Mouse (Mus musculus): ENCODE data around the gene Git2. TPM values are rescaled to one million over a fixed set of nuclear protein-coding genes. Genes with fewer than 3 reads are reported as not detected.

Gene Git2
- total RNA-seq (2022) = 10 to 100 TPM; 12.7 to 19.4 (median 16.6) TPM

- no peak for DNase-seq (ENCODE audit: low spot score in 2 of 2)
These were observed at the start of gene Git2 for GRCm38 (mm10) chr5:114775056-114775979. Gene Git2 (minus strand): TSS chr5:114775517.

GRCm38 (mm10) chr5:114824197-114824596 is 48.9 kb upstream of the Git2 start:
- peak in 1 of 2 experiments; percentile 4 for DNase-seq (ENCODE audit: low spot score in 2 of 2)

- peak in 1 of 2 experiments; percentile 8 for DNase-seq (ENCODE audit: low spot score in 2 of 2)
These were observed 47.7 kb upstream of the Git2 start, which contains the start of gene 1500011B03Rik for GRCm38 (mm10) chr5:114822796-114823688. Gene 1500011B03Rik (minus strand): TSS chr5:114823468.

GRCm38 (mm10) chr5:114818124-114818523 is 42.8 kb upstream of the Git2 start:
- DNase-seq (ENCODE audit: low spot score in 2 of 2) = no peak

- DNase-seq (ENCODE audit: low spot score in 2 of 2) = no peak
These were observed 41.3 kb upstream of the Git2 start for GRCm38 (mm10) chr5:114816599-114816998.

GRCm38 (mm10) chr5:114813525-114814181 is 38.3 kb upstream of the Git2 start:
- peak; percentile 32 to 62 for DNase-seq (ENCODE audit: low spot score in 2 of 2)

GRCm38 (mm10) chr5:114809826-114810225 is 34.5 kb upstream of the Git2 start:
- DNase-seq (ENCODE audit: low spot score in 2 of 2) = no peak

GRCm38 (mm10) chr5:114809181-114809756 is 34.0 kb upstream of the Git2 start:
- DNase-seq (ENCODE audit: low spot score in 2 of 2) = no peak

- no peak for DNase-seq (ENCODE audit: low spot score in 2 of 2)
These were observed 33.1 kb upstream of the Git2 start for GRCm38 (mm10) chr5:114808385-114808784.

GRCm38 (mm10) chr5:114807893-114808292 is 32.6 kb upstream of the Git2 start:
- DNase-seq (ENCODE audit: low spot score in 2 of 2) = no peak

GRCm38 (mm10) chr5:114807468-114807867 is 32.2 kb upstream of the Git2 start:
- no peak for DNase-seq (ENCODE audit: low spot score in 2 of 2)

GRCm38 (mm10) chr5:114807063-114807462 is 31.7 kb upstream of the Git2 start:
- DNase-seq (ENCODE audit: low spot score in 2 of 2) = no peak

GRCm38 (mm10) chr5:114806636-114807035 is 31.3 kb upstream of the Git2 start:
- no peak for DNase-seq (ENCODE audit: low spot score in 2 of 2)

GRCm38 (mm10) chr5:114805436-114806350 is 30.4 kb upstream of the Git2 start:
- no peak for DNase-seq (ENCODE audit: low spot score in 2 of 2)

- no peak for DNase-seq (ENCODE audit: low spot score in 2 of 2)
These were observed 29.6 kb upstream of the Git2 start for GRCm38 (mm10) chr5:114804958-114805357.

- DNase-seq (ENCODE audit: low spot score in 2 of 2) = no peak
These were observed 29.0 kb upstream of the Git2 start for GRCm38 (mm10) chr5:114804335-114804734.

- DNase-seq (ENCODE audit: low spot score in 2 of 2) = no peak
These were observed 27.9 kb upstream of the Git2 start for GRCm38 (mm10) chr5:114803231-114803630.

GRCm38 (mm10) chr5:114801841-114802240 is 26.5 kb upstream of the Git2 start:
- no peak for DNase-seq (ENCODE audit: low spot score in 2 of 2)

- no peak for DNase-seq (ENCODE audit: low spot score in 2 of 2)
These were observed 25.7 kb upstream of the Git2 start for GRCm38 (mm10) chr5:114801049-114801448.

GRCm38 (mm10) chr5:114799848-114800247 is 24.5 kb upstream of the Git2 start:
- no peak for DNase-seq (ENCODE audit: low spot score in 2 of 2)
